Mouse (Mus musculus): ENCODE data around the gene Hectd2.

Gene Hectd2

GRCm38 (mm10) chr19:36561171-36561570 lies 6.7 kb downstream of the Hectd2 start:
- no peak for DNase-seq (ENCODE audit: low spot score in 2 of 2)

GRCm38 (mm10) chr19:36564396-36564795 lies 10.0 kb downstream of the Hectd2 start:
- no peak for DNase-seq (ENCODE audit: low spot score in 2 of 2)

DNA sequence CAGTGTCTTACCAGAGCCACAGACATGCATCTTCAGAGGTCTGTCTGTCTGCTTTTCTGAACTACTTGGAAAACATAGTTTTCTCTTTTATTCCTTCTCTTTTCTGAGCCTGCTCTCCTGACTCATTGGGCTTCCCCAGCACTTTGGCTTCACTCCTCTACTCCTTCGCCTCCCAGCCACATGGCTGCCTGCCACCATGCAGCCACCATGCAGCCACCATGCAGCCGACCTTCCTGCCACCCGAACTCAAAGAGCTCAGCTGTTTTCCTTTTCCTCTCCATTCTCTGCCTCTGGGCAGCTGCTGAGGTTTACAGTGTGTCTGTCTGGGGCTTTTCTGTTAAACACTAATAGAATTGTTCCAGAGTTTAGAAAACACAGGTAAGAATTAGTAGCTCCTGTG lies 19.5 kb downstream of the Hectd2 start:
- no peak for DNase-seq (ENCODE audit: low spot score in 2 of 2)

GRCm38 (mm10) chr19:36575159-36575558 lies 20.7 kb downstream of the Hectd2 start:
- no peak for DNase-seq (ENCODE audit: low spot score in 2 of 2)

DNA sequence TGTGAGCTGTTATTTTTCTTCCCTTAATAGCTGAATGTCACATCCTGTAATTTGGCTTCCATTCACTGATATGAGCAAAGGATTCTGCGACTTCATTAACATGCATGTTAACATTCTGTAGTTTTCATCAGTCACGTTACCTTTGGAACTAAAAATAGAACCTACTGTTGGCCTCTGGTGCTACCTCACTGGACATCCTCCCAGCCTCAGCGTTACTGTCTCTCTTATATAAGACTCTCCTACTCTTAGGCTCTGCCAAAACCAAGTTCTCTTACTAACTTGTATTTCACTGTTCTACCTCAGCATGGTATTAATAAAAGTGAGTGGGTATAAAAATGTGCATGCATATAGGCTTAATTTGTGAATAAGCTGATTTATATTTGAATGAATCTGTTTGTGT lies 26.4 kb downstream of the Hectd2 start:
- DNase-seq (ENCODE audit: low spot score in 2 of 2) = no peak

DNA sequence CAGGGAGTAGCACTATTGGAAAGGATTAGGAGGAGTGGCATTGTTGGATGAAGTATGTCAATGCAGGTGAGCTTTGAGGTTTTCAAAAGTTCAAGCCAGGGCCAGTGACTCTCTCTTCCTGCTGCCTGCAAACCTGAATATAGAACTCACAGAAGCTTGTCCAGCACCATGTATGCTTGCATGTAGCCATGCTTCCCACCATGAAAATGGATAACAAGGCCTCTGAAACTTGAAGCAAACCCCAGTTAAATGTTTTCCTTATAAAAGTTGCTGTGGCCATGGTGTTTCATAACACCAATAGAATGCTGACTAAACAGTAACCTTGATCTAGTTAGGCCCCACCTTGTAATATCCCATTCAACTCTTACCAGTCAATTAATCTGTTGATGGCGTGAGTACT lies 27.7 kb downstream of the Hectd2 start:
- no peak for DNase-seq (ENCODE audit: low spot score in 2 of 2)

DNA sequence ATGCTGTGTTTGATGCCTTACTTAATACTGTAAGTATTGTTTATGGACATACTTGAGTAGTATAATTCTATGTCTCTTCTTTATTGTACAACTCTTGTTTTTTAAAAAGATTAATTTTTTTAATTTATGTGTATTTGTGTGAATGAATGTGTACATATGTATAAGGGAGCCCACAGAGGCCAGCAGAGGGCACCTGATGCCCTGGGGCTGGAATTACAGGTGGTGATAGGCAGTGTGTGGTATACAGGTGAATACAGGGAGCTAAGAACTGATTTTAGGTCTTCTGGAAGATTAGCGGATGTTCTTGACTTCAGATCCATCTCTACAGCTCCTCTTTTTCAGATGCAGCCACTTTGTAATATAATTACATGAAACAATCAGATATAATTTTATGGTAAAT lies 31.1 kb downstream of the Hectd2 start:
- no peak for DNase-seq (ENCODE audit: low spot score in 2 of 2)

DNA sequence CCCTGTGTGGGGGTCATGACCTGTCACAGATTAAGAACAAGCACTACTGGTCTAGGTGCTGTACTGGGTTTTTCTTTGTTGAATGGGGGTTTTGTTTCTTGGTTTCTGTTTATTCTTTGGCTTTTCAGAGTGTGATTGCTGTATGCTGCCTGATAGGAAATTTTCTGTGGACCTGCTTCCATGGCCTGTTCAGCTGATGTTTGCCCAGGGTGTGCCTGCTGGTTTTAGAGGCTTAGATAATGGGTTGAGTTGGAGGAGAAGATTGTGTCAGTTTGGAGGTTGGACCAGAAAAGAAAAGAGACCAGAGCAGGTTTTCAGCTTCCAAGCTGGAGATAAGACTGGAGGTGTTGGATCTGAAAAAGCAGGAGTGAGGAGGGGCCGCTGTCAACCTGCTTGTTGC lies 40.0 kb downstream of the Hectd2 start:
- DNase-seq (ENCODE audit: low spot score in 2 of 2) = no peak

- DNase-seq (ENCODE audit: low spot score in 2 of 2) = no peak
Observed at GRCm38 (mm10) chr19:36601869-36602268, 47.4 kb downstream of the Hectd2 start.

- no peak for DNase-seq (ENCODE audit: low spot score in 2 of 2)
Observed at GRCm38 (mm10) chr19:36602535-36603312, 48.3 kb downstream of the Hectd2 start.

DNA sequence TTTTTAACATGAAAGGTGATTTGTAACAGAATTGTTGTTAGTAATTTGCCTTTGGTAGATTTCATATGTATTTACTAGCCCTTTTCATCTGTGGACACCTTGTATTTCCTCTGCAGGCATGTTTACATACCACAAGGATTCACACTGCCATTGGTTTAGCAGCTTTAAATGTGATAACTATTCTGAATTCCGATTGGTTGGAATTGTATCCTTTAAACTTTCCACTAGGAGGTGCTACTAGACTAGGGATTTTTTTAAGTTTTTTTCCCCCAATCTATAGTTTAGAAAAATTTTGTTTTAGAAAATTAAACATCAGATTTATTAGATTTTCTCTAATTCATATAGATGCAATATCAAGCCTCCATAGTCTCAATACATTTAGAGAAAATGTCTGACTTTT lies 51.8 kb downstream of the Hectd2 start:
- no peak for DNase-seq (ENCODE audit: low spot score in 2 of 2)

GRCm38 (mm10) chr19:36609229-36609628 lies 54.8 kb downstream of the Hectd2 start:
- DNase-seq (ENCODE audit: low spot score in 2 of 2) = no peak

DNA sequence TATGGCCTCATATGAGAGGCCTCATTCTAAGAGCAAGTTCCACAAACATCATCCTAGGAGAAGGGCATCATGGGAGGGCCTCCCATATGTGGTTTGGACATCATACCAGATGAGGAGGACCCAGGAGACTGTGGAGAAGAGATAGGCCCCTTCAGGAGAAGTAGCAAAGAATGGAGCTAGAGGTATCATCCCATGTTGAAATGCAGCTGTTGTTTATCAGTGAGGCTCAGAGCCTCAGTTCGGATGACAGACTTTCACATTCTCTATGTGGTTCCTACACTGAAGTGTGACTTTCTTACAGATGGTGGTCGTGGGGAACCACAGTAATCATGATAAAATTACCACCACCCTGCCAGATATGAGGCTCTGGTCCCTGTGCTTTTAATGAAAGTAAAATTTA lies 55.9 kb downstream of the Hectd2 start:
- DNase-seq (ENCODE audit: low spot score in 2 of 2) = no peak

DNA sequence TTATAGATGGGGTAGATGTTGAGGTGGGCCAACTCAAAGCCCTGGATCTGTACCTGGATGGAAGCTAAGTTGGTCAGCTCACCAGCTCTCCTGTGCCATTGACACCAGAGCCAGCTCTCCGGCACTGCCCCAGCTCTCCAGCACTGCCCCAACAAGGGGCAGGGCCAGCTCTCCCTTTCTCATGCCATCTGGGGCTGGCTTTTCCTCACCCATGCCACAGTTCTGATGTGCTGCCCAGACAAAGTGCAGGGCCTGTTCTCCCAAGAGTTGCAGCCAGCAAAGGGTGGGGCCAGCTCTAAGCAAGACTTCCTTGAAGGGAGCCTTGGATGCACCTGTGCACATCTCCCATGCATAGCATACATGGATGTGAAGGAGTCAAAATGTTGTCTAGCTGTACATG lies 71.5 kb downstream of the Hectd2 start:
- no peak for DNase-seq (ENCODE audit: low spot score in 2 of 2)

GRCm38 (mm10) chr19:36626881-36627280 lies 72.4 kb downstream of the Hectd2 start:
- DNase-seq (ENCODE audit: low spot score in 2 of 2) = no peak

DNA sequence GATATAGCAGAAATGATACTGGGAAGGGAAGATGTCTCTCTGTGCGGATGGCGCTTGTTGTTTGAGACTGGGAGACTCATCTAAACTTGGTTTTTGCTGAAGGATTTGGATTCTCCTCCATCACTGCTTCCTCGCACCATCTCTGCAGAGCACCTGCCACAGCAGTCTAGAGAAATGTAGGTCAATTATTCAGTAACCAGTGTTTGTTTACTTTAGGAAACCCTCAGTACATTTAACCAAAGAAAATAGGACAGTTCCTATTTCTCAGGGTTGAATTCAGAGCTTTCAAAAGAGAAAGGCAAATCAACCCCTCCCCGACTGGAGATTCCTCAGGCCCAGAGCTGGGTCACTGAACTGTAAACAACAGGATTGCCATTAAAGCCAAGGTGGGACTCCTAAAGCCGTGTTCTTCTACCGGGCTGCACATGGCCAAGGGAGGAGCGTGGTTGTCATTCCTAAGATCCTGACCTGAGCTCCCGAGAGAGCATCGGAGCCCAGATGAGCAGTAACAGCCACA lies 75.0 kb downstream of the Hectd2 start:
- no peak for DNase-seq (ENCODE audit: low spot score in 2 of 2)

- no peak for DNase-seq (ENCODE audit: low spot score in 2 of 2)
Observed at GRCm38 (mm10) chr19:36630361-36630760, 75.9 kb downstream of the Hectd2 start.

DNA sequence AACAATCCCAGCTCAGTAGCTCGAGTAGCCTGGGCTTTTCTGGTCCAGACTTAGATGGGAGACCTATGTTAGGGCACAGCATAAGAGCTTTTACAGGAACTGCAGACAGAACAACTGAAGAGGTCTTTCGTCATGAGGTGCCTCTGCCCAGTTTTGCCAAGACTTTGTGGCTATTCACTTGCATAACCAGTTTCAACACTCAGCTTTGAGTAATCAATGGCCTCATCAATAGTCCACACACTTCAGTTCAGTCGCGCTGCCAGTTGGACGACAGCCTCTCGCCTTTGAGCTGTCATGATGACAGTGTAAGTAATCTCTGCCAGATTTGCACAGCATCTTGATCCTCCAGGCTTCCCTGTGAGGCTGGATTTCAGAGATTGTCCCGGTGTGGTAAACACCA lies 80.3 kb downstream of the Hectd2 start:
- DNase-seq (ENCODE audit: low spot score in 2 of 2) = no peak

- no peak for DNase-seq (ENCODE audit: low spot score in 2 of 2)
Observed at GRCm38 (mm10) chr19:36637223-36637622, 82.8 kb downstream of the Hectd2 start.

DNA sequence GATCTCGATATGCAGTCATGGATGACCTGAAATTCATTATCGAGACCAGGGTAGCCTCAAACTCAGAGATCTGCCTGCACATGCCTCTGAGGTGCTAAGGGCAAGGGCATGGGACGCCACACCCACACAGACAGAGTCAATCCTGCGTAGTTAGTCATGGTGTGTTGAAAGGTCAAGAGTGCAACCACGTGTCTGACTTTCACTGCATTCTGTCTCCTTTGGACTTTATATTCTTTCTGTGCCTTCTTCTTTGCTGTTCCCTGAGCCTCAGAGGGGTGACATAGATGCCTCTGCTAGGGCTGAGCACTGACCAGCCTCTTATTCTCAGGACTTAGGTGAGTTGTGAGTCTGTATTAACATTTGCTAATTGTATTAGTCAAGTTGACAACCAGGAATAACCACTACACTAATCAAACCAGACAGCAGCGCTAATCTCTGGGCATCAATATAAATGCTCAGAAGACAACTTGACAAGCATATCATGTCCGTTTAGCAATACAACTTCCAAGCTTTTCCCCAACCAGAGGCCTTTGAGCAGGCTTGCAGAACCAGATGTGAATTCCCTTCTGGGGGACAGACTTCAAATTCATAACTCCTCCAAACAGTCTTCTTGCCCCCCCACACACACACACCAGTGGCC lies 83.6 kb downstream of the Hectd2 start:
- no peak for DNase-seq (ENCODE audit: low spot score in 2 of 2)

- no peak for DNase-seq (ENCODE audit: low spot score in 2 of 2)
Observed at GRCm38 (mm10) chr19:36639072-36639471, 84.6 kb downstream of the Hectd2 start.

GRCm38 (mm10) chr19:36641128-36641527 lies 86.7 kb downstream of the Hectd2 start:
- no peak for DNase-seq (ENCODE audit: low spot score in 2 of 2)

- DNase-seq (ENCODE audit: low spot score in 2 of 2) = no peak
Observed at GRCm38 (mm10) chr19:36645308-36645889, 91.0 kb downstream of the Hectd2 start.

Data from spleen, postnatal 10 days (tissue).